Mouse (Mus musculus) heart, postnatal 0 days (tissue): Measurements from ENCODE around the gene Ano10.

ENCODE experiments used
- CTCF ChIP-seq: IDR thresholded peaks from 2 replicates; pipeline ENCODE4 v1.5.1; 2016; ENCODE audit warnings: antibody characterized with exemption, control low read depth, low read depth
- EP300 ChIP-seq: IDR thresholded peaks from 2 replicates; pipeline ENCODE4 v1.6.1; 2016; ENCODE audit warnings: antibody characterized with exemption, low read depth

DNA sequence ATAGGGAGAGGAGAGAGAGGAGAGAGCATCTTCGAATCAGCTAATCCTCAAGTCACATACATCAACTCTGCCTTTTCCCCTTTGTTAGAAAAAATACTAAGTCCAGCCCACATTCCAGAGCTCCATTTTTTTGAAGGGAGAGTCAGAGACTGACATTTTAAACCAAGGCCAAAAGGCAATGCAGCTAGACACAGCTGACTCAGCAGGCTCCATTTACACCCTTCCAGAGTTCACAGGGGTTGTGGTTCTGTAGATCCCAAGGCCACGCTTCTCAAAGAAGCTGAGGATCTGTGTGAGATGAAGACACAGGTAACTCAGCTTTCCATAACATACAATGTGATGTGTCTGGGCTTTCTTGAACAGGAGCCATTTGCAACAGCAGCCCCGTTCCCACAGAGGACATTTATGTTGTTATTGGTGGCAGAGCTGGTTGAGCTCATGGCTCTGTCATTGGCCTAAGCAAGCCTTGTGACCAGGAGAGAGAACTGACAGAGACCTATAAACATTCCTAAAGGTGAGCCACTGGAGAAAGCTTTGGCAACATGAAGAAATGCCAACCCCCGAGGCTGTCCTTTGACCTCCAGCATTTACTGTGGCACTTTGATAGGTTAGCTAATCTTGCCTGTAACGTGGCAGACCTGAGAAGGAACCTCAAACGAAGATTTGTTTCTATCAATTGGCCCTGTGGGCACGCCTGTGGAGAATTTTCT lies 17.0 kb upstream of the Ano10 start:
- TF ChIP-seq CTCF (no peak), EP300 (no peak)
